Mouse (Mus musculus): Measurements from ENCODE around the gene Tmem100. TPM values are rescaled to one million over a fixed set of nuclear protein-coding genes. Genes with fewer than 3 reads are reported as not detected.

The Tmem100 gene
- polyA plus RNA-seq, 1 experiment, result 219 TPM

- Histone ChIP-seq H3K4me3 (replicated peaks; ENCODE audit: extremely low read depth, low read depth, low read length) (no peak overlapping the region), H3K4me1 (ENCODE audit: control insufficient read depth, insufficient read depth, low read length) (peaks cover 2% of the 10 kb centered on the region; the same call in 1 of the 2 replicates)
- 89% methylated on average over 4 of the region's 4 CpGs for WGBS
- no peak for DNase-seq
- no peak for TF ChIP-seq POLR2A (IDR thresholded peaks at IDR 0.05; ENCODE audit: borderline replicate concordance, extremely low read depth, low read depth, low read length)
- TF ChIP-seq CTCF (IDR thresholded peaks at IDR 0.05; ENCODE audit: insufficient read depth, low read length), result no peak
Observed at GRCm38 (mm10) chr11:89996406-89996805, 33.7 kb upstream of the Tmem100 start.

- Histone ChIP-seq H3K4me3 (replicated peaks; ENCODE audit: extremely low read depth, low read depth, low read length) (no peak overlapping the region), H3K4me1 (ENCODE audit: control insufficient read depth, insufficient read depth, low read length) (peaks cover 4% of the 10 kb centered on the region; the same call in 1 of the 2 replicates)
- TF ChIP-seq CTCF (IDR thresholded peaks at IDR 0.05; ENCODE audit: insufficient read depth, low read length), result no peak
- TF ChIP-seq POLR2A (IDR thresholded peaks at IDR 0.05; ENCODE audit: borderline replicate concordance, extremely low read depth, low read depth, low read length), result no peak
- WGBS, result 71% methylated on average over 7 of the region's 7 CpGs
- no peak for DNase-seq
Observed at GRCm38 (mm10) chr11:89996856-89997255, 33.3 kb upstream of the Tmem100 start.

DNA sequence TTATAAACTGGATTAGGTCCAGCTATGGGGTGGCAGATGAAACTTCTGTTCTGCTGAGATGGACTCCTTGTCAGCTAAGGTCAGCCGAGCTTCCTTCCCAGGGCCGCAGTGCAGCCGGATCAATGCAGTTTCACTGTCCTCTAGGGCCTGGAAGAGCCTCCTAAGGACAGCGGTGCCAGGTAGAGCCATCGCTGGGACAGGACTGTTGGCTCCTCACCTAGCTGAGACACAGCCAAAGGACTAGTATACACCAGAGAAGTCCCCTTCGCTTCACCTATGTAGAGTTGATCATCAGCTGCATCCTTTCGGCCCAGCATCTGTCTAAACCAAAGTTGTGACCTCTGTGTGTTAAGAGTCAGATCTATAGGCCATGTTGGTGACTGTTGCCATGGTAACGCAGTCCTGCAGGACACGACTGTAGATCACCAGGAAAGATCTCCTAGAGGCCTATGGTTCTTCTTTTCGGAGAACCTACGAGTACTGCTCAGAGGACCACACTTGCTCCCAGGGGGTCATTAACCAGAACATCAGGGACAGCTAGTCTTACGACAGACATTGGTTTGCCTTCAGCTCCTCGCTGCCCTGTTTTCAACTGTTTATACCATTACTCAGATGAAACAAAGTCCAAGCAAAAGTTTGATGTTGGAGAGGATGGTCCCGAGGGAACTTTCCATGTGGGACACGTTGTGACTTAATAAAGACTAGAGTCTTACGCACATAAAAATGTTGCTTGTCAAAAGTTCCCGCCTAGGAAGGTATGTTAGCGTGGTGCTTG lies 31.0 kb upstream of the Tmem100 start:
- DNase-seq, result no peak
- no peak for TF ChIP-seq CTCF (IDR thresholded peaks at IDR 0.05; ENCODE audit: insufficient read depth, low read length)
- TF ChIP-seq POLR2A (IDR thresholded peaks at IDR 0.05; ENCODE audit: borderline replicate concordance, extremely low read depth, low read depth, low read length), result no peak
- Histone ChIP-seq H3K4me1 (ENCODE audit: control insufficient read depth, insufficient read depth, low read length) (peaks cover 4% of the 10 kb centered on the region; the same call in 1 of the 2 replicates), H3K4me3 (replicated peaks; ENCODE audit: extremely low read depth, low read depth, low read length) (no peak overlapping the region)
- 91% methylated on average over 18 of the region's 18 CpGs for WGBS

- no peak for DNase-seq
- H3K4me1 ChIP-seq (ENCODE audit: control insufficient read depth, insufficient read depth, low read length), result peaks cover 2% of the 10 kb centered on the region; the same call in 1 of the 2 replicates
- 85% methylated on average over 4 of the region's 4 CpGs for WGBS
- TF ChIP-seq CTCF (IDR thresholded peaks at IDR 0.05; ENCODE audit: insufficient read depth, low read length) (no peak), POLR2A (IDR thresholded peaks at IDR 0.05; ENCODE audit: borderline replicate concordance, extremely low read depth, low read depth, low read length) (no peak)
- H3K4me3 ChIP-seq (replicated peaks; ENCODE audit: extremely low read depth, low read depth, low read length), result no peak overlapping the region
Observed at GRCm38 (mm10) chr11:90000666-90001065, 29.5 kb upstream of the Tmem100 start.

- 82% methylated on average over 10 of the region's 10 CpGs for WGBS
- Histone ChIP-seq H3K4me1 (ENCODE audit: control insufficient read depth, insufficient read depth, low read length) (peaks cover 2% of the 10 kb centered on the region; the same call in 1 of the 2 replicates), H3K4me3 (replicated peaks; ENCODE audit: extremely low read depth, low read depth, low read length) (no peak overlapping the region)
- no peak for DNase-seq
- no peak for TF ChIP-seq POLR2A (IDR thresholded peaks at IDR 0.05; ENCODE audit: borderline replicate concordance, extremely low read depth, low read depth, low read length)
- TF ChIP-seq CTCF (IDR thresholded peaks at IDR 0.05; ENCODE audit: insufficient read depth, low read length), result no peak
Observed at GRCm38 (mm10) chr11:90001396-90002230, 28.5 kb upstream of the Tmem100 start.

- DNase-seq, result peak; percentile 79
- peaks cover 2% of the 10 kb centered on the region; the same call in 1 of the 2 replicates for H3K4me1 ChIP-seq (ENCODE audit: control insufficient read depth, insufficient read depth, low read length)
- WGBS, result 9% methylated on average over 35 of the region's 35 CpGs
- TF ChIP-seq CTCF (IDR thresholded peaks at IDR 0.05; ENCODE audit: insufficient read depth, low read length) (no peak), POLR2A (IDR thresholded peaks at IDR 0.05; ENCODE audit: borderline replicate concordance, extremely low read depth, low read depth, low read length) (no peak; the same call in 1 of the 2 replicates)
- peak within 1 kb of the TSS; percentile 51 for H3K4me3 ChIP-seq (replicated peaks; ENCODE audit: extremely low read depth, low read depth, low read length)
Observed at GRCm38 (mm10) chr11:90002231-90002986, 27.7 kb upstream of the Tmem100 start, which contains the start of gene Pctp. TSS of gene Pctp (minus strand) at chr11:90002894.

DNA sequence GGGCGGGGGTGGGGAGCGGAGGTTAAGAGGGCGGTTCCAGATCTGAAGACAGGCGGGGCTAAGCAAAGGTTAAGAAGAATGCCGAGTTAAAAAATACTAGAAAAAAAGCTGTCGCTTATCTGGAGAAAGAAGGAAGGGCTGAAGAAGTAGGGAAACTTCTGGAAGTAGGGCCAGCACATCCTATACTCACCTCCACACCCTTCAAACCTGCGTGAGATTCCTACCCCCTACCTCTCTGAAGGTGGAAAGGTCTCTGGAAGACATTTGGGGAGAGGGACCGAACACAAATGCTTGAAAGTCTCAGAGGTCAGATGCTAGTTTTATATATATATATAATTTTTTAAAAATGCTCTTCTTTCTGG lies 27.2 kb upstream of the Tmem100 start:
- peak overlapping the region; percentile 31 for H3K4me3 ChIP-seq (replicated peaks; ENCODE audit: extremely low read depth, low read depth, low read length)
- no peak for TF ChIP-seq CTCF (IDR thresholded peaks at IDR 0.05; ENCODE audit: insufficient read depth, low read length)
- TF ChIP-seq POLR2A (IDR thresholded peaks at IDR 0.05; ENCODE audit: borderline replicate concordance, extremely low read depth, low read depth, low read length), result no peak
- 12% methylated on average over 8 of the region's 8 CpGs for WGBS
- peaks cover 2% of the 10 kb centered on the region; the same call in 1 of the 2 replicates for H3K4me1 ChIP-seq (ENCODE audit: control insufficient read depth, insufficient read depth, low read length)
- no peak for DNase-seq

DNA sequence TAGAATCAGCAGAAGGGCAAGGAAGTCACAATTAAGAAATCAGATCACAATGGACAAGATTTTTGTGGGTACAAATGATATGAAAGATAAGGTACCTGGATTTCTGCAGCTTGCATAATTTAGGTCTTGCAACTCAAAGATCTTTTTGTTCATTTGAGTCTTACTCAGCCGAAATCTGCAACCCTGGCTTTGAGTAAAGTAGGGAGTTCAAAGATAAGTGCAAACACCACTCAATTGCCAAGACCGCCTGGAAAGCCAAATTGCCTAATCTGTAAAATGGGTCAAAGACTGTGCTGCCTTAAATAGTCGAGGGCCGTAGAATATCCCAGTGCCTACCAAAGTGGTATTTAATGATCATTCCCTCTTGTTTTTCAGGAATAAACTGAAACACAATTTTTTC lies 26.8 kb upstream of the Tmem100 start:
- 77% methylated on average over 4 of the region's 4 CpGs for WGBS
- no peak for DNase-seq
- H3K4me1 ChIP-seq (ENCODE audit: control insufficient read depth, insufficient read depth, low read length), result peaks cover 2% of the 10 kb centered on the region; the same call in 1 of the 2 replicates
- TF ChIP-seq CTCF (IDR thresholded peaks at IDR 0.05; ENCODE audit: insufficient read depth, low read length) (no peak), POLR2A (IDR thresholded peaks at IDR 0.05; ENCODE audit: borderline replicate concordance, extremely low read depth, low read depth, low read length) (no peak)
- no peak overlapping the region for H3K4me3 ChIP-seq (replicated peaks; ENCODE audit: extremely low read depth, low read depth, low read length)

GRCm38 (mm10) chr11:90006111-90006510 lies 24.0 kb upstream of the Tmem100 start:
- TF ChIP-seq POLR2A (IDR thresholded peaks at IDR 0.05; ENCODE audit: borderline replicate concordance, extremely low read depth, low read depth, low read length) (no peak), CTCF (IDR thresholded peaks at IDR 0.05; ENCODE audit: insufficient read depth, low read length) (no peak)
- H3K4me1 ChIP-seq (ENCODE audit: control insufficient read depth, insufficient read depth, low read length), result peaks cover 2% of the 10 kb centered on the region; the same call in 1 of the 2 replicates
- 35% methylated on average over 4 of the region's 4 CpGs for WGBS
- DNase-seq, result no peak
- no peak overlapping the region for H3K4me3 ChIP-seq (replicated peaks; ENCODE audit: extremely low read depth, low read depth, low read length)

Data from lung, adult 2 months (tissue).